Mouse (Mus musculus): Measurements from ENCODE around the gene Gm29797. TPM values are rescaled to one million over a fixed set of nuclear protein-coding genes. Genes with fewer than 3 reads are reported as not detected.

Gene Gm29797
- polyA plus RNA-seq, 1 experiment = not detected

DNA sequence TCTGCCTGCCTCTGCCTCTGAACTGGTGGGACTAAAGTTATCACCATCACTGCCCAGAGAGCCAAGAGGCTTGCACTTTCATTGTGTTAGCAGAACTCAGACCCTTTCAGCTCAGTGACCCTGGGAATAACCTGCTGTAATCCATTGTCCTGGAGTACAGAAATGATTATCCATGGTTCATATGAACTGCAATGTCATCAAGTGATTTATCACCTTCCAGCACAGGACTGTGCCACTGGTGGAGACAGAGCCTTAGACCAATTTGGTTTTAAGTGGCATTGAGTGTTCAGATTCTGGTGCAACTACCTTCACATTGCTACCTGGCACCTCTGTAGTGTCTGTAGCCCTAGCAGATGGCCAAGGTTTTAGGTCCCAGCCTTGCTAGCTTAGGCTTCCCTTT is 3.8 kb upstream of the Gm29797 start:
- Histone ChIP-seq H3K36me3 (replicated peaks; ENCODE audit: low read length) (peaks cover 98% of the 10 kb centered on the region), H3K9me3 (no peaks in the 10 kb centered on the region), H3K4me3 (replicated peaks) (no peak overlapping the region), H3K27me3 (replicated peaks) (no peaks in the 10 kb centered on the region), H3K4me1 (peaks cover 19% of the 10 kb centered on the region)
- TF ChIP-seq FLI1 (IDR thresholded peaks at IDR 0.05; ENCODE audit: low read length) = no peak
- no peak for TF ChIP-seq GATA1 (IDR thresholded peaks at IDR 0.05; ENCODE audit: borderline replicate concordance, low read length)

DNA sequence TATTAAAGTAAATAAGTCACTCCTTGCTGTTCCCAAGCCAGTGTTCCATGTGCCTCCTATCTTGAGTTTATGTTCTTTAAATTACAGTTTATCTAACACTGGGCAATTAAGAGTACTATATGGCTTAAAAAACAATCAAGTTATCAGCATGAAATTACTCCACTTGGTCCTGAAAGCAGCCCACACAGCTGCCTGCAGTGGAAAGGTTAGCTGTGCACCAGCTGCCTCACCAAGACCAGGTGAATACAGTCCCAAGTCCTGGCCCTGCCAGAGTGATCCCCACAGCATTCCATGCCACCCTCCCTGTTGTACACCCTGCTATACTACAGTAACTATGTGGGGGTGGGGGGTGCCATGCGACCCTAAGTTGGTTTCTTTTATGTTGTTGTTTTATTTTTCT is 3.3 kb upstream of the Gm29797 start:
- H3K4me3 ChIP-seq (replicated peaks) = no peak overlapping the region
- no peaks in the 10 kb centered on the region for H3K9me3 ChIP-seq
- H3K36me3 ChIP-seq (replicated peaks; ENCODE audit: low read length) = peaks cover 98% of the 10 kb centered on the region
- peaks cover 24% of the 10 kb centered on the region for H3K4me1 ChIP-seq
- no peaks in the 10 kb centered on the region for H3K27me3 ChIP-seq (replicated peaks)
- TF ChIP-seq FLI1 (IDR thresholded peaks at IDR 0.05; ENCODE audit: low read length) = no peak
- no peak for TF ChIP-seq GATA1 (IDR thresholded peaks at IDR 0.05; ENCODE audit: borderline replicate concordance, low read length)

DNA sequence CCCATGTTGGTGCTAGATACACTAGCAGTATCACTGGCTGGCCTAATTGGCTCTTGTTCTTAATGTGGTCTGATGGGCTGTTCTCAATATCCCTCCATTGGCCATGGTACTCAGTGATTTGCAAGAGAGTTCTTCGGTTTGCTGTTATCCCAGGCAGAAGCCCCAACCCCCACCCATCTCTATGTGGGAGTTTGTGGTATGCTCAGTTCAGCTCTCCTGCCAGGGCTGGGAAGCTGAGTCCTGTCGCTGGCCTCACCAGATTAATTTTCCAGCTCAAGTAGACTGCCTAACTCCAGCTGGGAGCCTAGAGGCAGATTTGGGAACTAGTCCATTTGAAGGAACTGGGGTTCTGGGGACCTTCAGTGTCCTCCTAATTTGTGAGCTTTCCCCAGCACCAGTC is 607 bp downstream of the Gm29797 start:
- Histone ChIP-seq H3K27me3 (replicated peaks) (no peaks in the 10 kb centered on the region), H3K36me3 (replicated peaks; ENCODE audit: low read length) (peaks cover 64% of the 10 kb centered on the region), H3K9me3 (no peaks in the 10 kb centered on the region), H3K4me1 (peaks cover 63% of the 10 kb centered on the region), H3K4me3 (replicated peaks) (no peak overlapping the region)
- TF ChIP-seq FLI1 (IDR thresholded peaks at IDR 0.05; ENCODE audit: low read length) (no peak), GATA1 (IDR thresholded peaks at IDR 0.05; ENCODE audit: borderline replicate concordance, low read length) (no peak)

DNA sequence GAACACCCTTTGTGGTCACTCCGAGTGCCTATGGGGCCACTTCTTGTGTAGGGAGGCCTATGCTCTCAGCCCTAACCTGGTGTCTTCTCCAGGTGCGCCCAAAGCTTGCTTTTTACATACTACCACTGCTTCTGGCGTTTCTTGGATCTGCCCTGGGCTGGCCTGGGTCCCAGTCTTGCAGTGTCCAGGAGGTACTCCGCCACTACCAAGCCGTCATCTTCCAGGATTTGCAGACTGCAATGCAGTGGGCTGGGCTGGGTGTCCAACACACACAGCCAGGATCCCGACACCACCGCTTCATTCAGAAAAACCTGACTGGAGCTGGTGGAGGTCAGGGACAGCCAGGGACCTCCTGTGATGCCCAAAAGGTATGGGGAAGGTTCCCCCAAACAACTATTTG is 1.7 kb downstream of the Gm29797 start:
- Histone ChIP-seq H3K4me1 (peaks cover 74% of the 10 kb centered on the region), H3K27me3 (replicated peaks) (no peaks in the 10 kb centered on the region), H3K36me3 (replicated peaks; ENCODE audit: low read length) (peaks cover 53% of the 10 kb centered on the region), H3K9me3 (no peaks in the 10 kb centered on the region), H3K4me3 (replicated peaks) (no peak overlapping the region)
- no peak for TF ChIP-seq FLI1 (IDR thresholded peaks at IDR 0.05; ENCODE audit: low read length)

DNA sequence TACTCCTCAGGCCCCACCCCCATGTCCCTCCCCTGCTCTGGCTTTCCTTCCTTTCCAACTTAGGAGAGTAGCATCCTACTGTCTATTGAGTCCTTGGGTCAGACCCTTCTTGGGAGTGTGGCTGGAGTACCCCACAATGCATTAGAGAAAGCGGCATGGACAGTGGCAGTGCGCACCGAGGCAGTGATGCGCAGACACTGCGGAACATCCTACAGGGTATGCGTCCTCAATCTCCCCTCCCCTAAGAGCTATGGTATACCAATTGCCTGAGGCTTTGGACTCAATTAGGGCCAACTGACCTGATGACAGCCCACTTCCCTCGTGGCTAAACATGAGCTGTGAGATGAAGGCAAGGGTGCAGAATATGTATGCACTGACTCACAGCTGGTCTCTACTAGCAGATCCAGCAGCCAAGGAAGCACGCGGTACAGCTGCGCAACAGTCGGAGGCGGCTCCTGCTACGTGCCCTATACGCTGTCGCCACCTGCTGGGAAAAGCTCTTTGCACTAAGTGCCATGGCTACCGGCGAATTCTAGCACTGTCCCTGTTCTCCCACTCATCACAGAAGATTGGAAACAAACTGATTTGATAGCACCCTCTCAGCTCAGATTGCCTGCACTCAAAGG is 2.2 kb downstream of the Gm29797 start:
- Histone ChIP-seq H3K4me1 (peaks cover 78% of the 10 kb centered on the region), H3K27me3 (replicated peaks) (no peaks in the 10 kb centered on the region), H3K4me3 (replicated peaks) (peak overlapping the region; percentile 85), H3K9me3 (no peaks in the 10 kb centered on the region), H3K36me3 (replicated peaks; ENCODE audit: low read length) (peaks cover 48% of the 10 kb centered on the region)
- no peak for TF ChIP-seq GATA1 (IDR thresholded peaks at IDR 0.05; ENCODE audit: borderline replicate concordance, low read length)
- TF ChIP-seq FLI1 (IDR thresholded peaks at IDR 0.05; ENCODE audit: low read length) = no peak

DNA sequence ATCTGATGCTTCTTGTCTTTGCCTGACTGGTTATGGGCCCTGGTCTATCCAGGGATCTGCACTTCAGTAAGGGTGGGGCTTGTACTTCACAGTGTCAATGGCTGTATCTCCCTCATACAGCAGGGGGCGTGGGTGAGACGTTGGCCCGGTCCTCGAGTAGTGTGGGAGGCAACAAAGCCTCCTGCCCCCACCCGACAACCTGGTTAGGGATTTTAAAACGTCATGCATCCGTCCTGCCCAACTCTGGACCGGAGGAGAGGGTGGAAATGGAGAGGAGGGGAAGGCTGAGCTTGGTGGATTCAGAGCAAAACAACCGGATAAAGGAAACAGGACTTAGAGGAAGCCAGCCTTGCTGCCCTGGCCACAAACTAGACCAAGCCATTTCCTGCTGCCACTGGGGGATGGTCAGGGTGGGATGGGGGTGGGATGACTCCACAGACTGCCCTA is 2.8 kb downstream of the Gm29797 start:
- H3K9me3 ChIP-seq = no peaks in the 10 kb centered on the region
- peaks cover 42% of the 10 kb centered on the region for H3K36me3 ChIP-seq (replicated peaks; ENCODE audit: low read length)
- H3K4me1 ChIP-seq = peaks cover 78% of the 10 kb centered on the region
- TF ChIP-seq FLI1 (IDR thresholded peaks at IDR 0.05; ENCODE audit: low read length) (no peak), GATA1 (IDR thresholded peaks at IDR 0.05; ENCODE audit: borderline replicate concordance, low read length) (no peak)
- no peaks in the 10 kb centered on the region for H3K27me3 ChIP-seq (replicated peaks)
- peak overlapping the region; percentile 85 for H3K4me3 ChIP-seq (replicated peaks)

DNA sequence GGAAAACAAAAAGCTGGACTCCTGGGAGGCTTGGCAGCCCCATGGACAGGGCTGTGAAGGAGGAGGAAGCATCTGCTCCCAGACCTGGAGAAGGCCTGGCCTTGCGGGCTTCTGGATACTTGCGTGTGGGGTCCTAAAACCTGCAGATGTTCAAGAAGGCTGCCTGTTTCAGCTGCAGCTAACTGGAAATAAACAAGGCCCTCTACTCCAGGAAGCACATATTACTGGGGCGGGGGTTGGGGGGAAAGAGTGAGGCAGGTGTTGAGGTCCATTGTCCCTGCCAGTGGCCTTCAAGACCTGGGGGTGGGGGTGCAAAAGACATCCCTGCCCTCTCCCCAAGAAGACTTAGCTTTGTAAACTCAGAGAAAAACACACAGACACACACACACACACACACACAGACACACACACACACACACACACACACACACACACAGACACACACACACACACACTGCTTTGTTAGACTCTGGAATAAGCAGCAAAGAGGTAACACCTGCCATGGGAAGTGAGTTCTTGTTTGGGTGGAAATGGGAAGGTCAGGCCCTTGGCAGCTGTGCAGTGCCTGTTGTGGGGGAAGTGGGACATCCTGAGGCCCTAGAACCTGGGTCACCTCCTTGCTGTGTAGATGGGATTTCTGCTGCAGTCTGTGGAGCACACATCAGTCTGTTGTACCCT is 5.9 kb downstream of the Gm29797 start:
- peaks cover under 1% of the 10 kb centered on the region for H3K27me3 ChIP-seq (replicated peaks)
- peak overlapping the region; percentile 34 for H3K4me3 ChIP-seq (replicated peaks)
- TF ChIP-seq GATA1 (IDR thresholded peaks at IDR 0.05; ENCODE audit: borderline replicate concordance, low read length) = no peak
- peaks cover 6% of the 10 kb centered on the region for H3K9me3 ChIP-seq
- H3K36me3 ChIP-seq (replicated peaks; ENCODE audit: low read length) = peaks cover 10% of the 10 kb centered on the region
- peaks cover 62% of the 10 kb centered on the region for H3K4me1 ChIP-seq

DNA sequence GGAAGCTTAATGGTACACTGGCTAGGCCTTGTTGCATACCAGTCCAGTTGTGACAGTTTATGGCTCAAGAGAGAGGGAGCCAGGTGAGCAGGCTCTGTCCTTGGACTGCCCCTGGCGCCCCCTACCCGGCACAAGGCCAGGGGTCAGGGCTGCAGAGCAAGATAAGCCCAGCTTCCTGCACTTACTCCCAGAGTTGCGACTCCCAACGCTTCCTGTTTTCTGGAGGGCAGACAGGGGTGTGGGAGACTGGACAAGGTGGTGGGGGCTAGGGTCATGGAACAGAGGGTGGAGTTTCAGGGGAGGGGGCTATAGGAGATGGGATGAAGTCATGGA is 6.4 kb downstream of the Gm29797 start:
- TF ChIP-seq FLI1 (IDR thresholded peaks at IDR 0.05; ENCODE audit: low read length) (no peak), GATA1 (IDR thresholded peaks at IDR 0.05; ENCODE audit: borderline replicate concordance, low read length) (no peak)
- Histone ChIP-seq H3K27me3 (replicated peaks) (peaks cover 6% of the 10 kb centered on the region), H3K9me3 (peaks cover 6% of the 10 kb centered on the region), H3K4me3 (replicated peaks) (peak overlapping the region; percentile 34), H3K4me1 (peaks cover 57% of the 10 kb centered on the region), H3K36me3 (replicated peaks; ENCODE audit: low read length) (peaks cover 5% of the 10 kb centered on the region)

DNA sequence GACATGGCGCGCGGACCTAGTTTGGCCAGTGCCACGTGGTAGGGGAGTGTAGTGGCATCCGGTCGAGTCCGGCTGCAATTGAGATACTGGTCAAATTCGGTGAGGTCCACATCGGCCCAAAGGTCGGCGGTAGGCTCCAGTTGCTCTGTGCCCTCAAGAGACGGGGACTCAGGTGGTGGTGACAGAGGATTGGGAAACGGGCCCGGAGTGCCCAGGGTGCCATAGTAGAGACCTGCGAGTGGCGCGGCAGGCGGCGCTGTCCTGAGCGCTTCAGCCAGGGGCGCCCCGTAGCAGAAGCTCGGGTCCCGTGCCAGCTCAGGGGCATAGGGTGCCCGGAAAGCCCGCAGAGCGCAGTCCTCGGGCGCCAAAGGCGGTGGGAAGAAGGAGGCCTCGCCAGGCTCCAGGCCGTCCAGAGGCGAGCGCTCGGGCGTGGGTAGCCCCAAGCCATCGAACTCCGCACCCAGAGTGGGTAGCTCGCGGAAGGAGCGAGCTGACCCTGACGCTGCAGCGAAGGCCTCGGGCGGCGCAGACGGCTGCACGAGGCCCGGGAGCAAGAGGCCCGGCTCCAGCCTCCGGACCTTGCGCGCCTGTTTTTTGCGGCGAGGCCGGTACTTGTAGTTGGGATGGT is 13.6 kb downstream of the Gm29797 start:
- Histone ChIP-seq H3K36me3 (replicated peaks; ENCODE audit: low read length) (no peaks in the 10 kb centered on the region), H3K27me3 (replicated peaks) (peaks cover 72% of the 10 kb centered on the region), H3K4me1 (peaks cover 46% of the 10 kb centered on the region), H3K4me3 (replicated peaks) (peak overlapping the region; percentile 53), H3K9me3 (peaks cover 14% of the 10 kb centered on the region)
- no peak for TF ChIP-seq GATA1 (IDR thresholded peaks at IDR 0.05; ENCODE audit: borderline replicate concordance, low read length)
- no peak for TF ChIP-seq FLI1 (IDR thresholded peaks at IDR 0.05; ENCODE audit: low read length)

DNA sequence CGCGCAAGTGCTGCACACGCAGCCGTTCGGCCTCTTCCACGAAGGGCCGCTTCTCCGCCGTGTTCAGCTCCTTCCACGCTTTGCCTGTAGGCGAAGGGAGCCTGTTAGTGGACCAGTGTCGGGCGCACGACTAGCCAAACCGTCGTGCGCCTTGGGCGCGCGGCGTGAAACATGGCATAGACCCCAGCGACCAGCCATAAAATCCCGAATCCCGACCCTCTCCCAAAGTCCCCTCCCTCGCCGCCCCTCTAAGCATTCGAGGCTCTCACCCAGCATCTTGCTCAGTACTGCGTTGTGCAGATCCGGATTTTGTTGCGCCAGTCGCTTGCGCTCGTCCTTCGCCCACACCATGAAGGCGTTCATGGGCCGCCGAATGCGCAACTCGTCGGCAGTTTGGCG is 14.1 kb downstream of the Gm29797 start:
- Histone ChIP-seq H3K36me3 (replicated peaks; ENCODE audit: low read length) (no peaks in the 10 kb centered on the region), H3K27me3 (replicated peaks) (peaks cover 72% of the 10 kb centered on the region), H3K4me3 (replicated peaks) (peak overlapping the region; percentile 81), H3K4me1 (peaks cover 51% of the 10 kb centered on the region), H3K9me3 (peaks cover 14% of the 10 kb centered on the region)
- no peak for TF ChIP-seq FLI1 (IDR thresholded peaks at IDR 0.05; ENCODE audit: low read length)
- no peak for TF ChIP-seq GATA1 (IDR thresholded peaks at IDR 0.05; ENCODE audit: borderline replicate concordance, low read length)

Measured in megakaryocyte, embryonic 14.5 days (primary cell).